Mouse (Mus musculus) left cerebral cortex, adult 2 months (tissue): ENCODE results near the gene Zbtb20. TPM values are rescaled to one million over a fixed set of nuclear protein-coding genes. Genes with fewer than 3 reads are reported as not detected.
A peak's percentile ranks its signal among the peaks of the same experiment; 100 is the strongest.

Experiments
- DNase-seq, 2 experiments: peaks; one replicate each; pipeline ENCODE4 v3.0.0; 2021 to 2022; ENCODE audit warnings: low spot score in 2 of 2, mixed read lengths in 1 of 2; ENCODE audit errors: extremely low spot score in 1 of 2
- H3K27ac ChIP-seq: fragments of 200-600 bp; 2 replicates; pipeline ENCODE4 v1.8.1; 2022
- H3K4me3 ChIP-seq: fragments of 200-600 bp; 2 replicates; pipeline ENCODE4 v1.8.1; 2022
- CTCF ChIP-seq: fragments of 200-600 bp; IDR thresholded peaks from 2 replicates; pipeline ENCODE4 v1.8.1; 2022; ENCODE audit warnings: antibody characterized with exemption, mild to moderate bottlenecking, moderate library complexity
- intact Hi-C: fragments of 180-260 bp; cut with DNase I; formaldehyde crosslinking; loops from one replicate; pipeline ENCODE4 v1.15.1; 2025
- total RNA-seq, 2 experiments: library from RNA; stranded (reverse); gene quantifications; 2 replicates each; pipeline ENCODE4 v1.2.3; 2021

Zbtb20 gene
- total RNA-seq, 2 experiments from 2014 or later = 46.5 to 57.6 TPM

DNA sequence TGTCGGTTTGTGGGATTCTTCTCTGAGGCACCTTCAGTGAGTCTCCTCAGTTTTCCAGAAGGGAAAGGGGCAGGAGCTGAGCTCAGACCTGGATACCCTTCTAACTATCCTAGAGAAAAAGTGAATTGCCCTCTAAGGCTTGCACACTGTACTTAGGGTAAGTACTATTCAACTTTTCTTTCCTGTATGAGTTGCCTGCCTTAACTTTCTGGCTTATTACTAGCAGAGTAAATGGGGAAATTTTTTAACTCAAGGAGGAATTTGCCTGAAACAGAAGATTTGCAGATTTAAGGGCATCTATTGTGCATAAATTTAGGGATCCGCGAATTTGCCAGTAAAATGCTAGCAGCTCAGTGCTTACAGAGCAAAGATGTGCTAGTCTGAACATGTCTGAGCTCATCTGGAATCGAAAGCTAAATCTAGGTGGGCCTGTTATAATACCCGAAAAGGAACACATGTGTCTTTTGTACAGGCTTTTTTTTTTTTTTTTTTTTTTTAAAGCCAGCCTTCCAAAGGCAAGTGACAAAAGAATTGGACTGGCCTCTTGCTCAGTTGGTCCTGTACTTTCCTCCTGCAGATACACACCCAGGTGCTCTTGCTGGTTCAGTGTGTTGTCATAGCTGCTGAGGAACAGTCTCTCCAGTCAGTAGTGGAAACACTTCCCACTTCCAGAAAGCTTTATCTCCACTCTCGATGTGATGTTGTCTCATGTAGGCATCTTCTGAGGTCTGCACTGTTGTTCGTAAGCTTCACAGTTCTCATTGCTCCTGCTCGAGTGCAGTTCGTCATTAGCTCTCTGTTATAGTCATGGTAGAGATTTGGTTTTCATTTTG is 632.7 kb downstream of the Zbtb20 start:
- Histone ChIP-seq H3K27ac (peak overlapping the region; percentile 63), H3K4me3 (peak overlapping the region; percentile 29)
- intact Hi-C loops = loop anchor here (5.0 kb wide), 1 partner anchor 596 kb away; no protein-coding TSS in a partner anchor
- no peak for TF ChIP-seq CTCF
- no peak for DNase-seq

DNA sequence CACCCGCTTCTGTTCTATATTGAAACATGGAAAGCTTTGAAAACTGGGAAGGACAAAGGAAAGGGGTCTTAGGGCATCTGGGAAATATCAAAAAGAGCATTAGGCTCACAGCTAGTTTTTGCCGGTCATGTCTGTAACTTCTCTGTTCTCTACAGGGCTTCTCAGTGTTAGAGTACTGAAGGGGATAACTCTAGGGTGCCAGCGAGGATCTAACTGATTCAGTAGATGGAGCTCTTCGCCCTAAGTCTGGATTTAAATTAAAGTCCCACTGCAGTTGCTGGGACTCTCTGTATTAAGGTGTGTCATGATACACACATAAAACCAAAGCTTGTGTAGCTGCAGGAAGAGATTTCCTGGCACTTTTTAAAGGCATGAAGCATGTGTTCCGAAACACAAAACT is 634.8 kb downstream of the Zbtb20 start:
- H3K4me3 ChIP-seq = peak overlapping the region; percentile 16; the same call in 1 of the 2 replicates
- intact Hi-C loops = loop anchor here (1.0 kb wide), 1 partner anchor 64 kb away; no protein-coding TSS in a partner anchor
- peak overlapping the region; percentile 50; the same call in 1 of the 2 replicates for H3K27ac ChIP-seq

DNA sequence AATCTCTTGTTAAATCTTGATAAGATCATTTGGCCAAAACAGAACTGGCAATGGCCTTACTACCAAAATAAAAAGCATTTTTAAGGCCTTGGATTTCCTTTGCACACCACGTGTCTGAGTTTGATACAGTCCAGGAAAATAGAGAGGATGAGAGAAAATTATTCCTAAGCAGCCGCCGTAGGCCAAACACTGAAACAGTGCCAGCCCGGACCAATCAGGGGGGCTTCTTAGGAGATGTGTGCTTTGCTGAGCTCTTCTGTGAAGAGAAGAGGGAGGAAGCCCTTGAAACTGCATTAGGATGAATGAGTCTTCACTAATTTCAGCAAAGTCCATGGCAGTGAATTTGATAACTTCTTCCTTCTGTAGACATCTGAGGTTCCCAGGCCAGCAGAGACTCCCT is 635.9 kb downstream of the Zbtb20 start:
- peak overlapping the region; percentile 50; the same call in 1 of the 2 replicates for H3K27ac ChIP-seq
- intact Hi-C loops = no loop called here

More for the DNA sequence above, 634.8 kb downstream of the Zbtb20 start:
- DNase-seq = no peak
- peak; percentile 40 for TF ChIP-seq CTCF

DNA sequence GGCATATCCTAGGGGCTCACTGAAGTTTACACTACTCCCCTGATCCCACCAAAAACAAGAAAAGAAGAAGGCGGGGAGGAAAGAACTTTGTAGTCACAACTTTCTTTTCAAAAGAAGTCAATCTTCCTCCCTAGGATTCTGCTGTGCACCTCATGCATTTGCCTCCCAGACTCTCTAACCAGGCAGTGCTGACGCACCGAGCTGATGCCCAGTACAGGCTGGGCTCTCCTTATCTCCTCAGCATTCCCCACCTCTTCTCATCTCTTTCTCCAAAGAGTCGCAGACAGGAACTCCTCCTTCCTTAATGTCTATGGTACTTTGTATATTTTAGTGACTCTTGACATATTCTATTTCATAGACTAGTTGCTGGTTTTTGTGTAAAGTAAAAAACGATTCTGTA is 638.3 kb downstream of the Zbtb20 start:
- intact Hi-C loops = no loop called here
- no peak overlapping the region for H3K4me3 ChIP-seq
- no peak overlapping the region for H3K27ac ChIP-seq
- TF ChIP-seq CTCF = no peak
- DNase-seq = no peak

More for the DNA sequence above, 635.9 kb downstream of the Zbtb20 start:
- no peak for DNase-seq
- TF ChIP-seq CTCF = no peak
- no peak overlapping the region for H3K4me3 ChIP-seq

DNA sequence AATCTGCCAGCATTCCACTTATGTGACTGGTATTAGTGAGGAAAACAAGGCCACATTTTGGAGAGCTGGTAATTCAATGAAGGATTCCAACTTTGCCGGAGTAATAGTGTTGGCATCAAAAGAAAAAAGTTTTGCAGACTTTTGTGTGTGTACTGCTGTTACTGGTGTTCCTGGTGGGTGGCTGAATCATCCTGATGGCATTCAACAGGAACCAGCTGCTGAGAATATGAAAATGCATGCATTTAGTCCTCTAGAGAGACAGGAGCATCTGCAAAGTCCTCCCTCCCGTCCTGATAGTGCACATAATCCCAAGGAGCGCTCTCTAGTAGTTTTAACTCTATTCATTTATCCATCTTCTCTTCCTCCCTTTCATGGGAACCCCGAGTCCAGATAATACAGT is 639.9 kb downstream of the Zbtb20 start:
- intact Hi-C loops = no loop called here
- DNase-seq = no peak
- no peak for TF ChIP-seq CTCF
- H3K27ac ChIP-seq = peak overlapping the region; percentile 45; the same call in 1 of the 2 replicates
- no peak overlapping the region for H3K4me3 ChIP-seq

DNA sequence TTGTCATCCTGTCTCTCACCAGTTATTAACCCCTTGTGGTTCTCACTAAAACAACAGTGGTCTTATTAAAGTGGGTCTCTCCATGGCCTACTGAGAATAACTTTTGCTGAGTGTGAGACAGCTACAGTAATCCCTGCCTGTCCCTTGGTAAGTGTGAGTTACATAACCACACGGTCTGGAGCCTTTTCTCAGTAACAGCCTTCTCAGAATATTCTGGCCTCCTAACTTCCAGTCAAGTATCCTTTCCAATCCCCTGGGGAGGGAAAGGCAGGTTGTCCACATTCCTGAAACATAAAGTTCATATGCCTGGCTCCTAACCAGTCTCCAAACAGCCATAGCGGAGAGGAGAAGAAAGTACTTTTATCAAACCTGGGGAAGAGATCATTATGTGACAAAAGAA is 644.6 kb downstream of the Zbtb20 start:
- H3K27ac ChIP-seq = peak overlapping the region; percentile 24; the same call in 1 of the 2 replicates
- TF ChIP-seq CTCF = no peak
- no peak overlapping the region for H3K4me3 ChIP-seq
- intact Hi-C loops = no loop called here
- no peak for DNase-seq

DNA sequence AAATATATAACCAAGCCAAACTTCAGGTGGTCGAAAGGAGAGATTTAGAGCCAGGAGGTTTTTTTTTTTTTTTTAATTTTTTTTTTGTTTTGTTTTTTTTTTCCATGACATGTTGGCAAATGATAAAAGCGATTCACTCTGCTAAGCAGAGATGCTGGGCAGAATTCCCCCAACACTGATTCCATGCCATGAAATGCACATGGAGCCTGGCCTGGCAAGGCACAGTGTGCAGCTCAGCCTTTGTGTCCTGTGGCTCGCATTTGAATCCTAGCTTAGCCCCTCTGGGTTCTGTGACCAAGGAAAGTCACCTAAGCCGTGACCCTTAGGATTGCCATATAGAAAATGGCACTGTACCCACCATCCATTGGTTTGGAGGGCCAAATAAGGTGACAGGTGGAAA is 646.8 kb downstream of the Zbtb20 start:
- no peak overlapping the region for H3K27ac ChIP-seq
- no peak for DNase-seq
- no peak overlapping the region for H3K4me3 ChIP-seq
- TF ChIP-seq CTCF = no peak
- intact Hi-C loops = no loop called here

DNA sequence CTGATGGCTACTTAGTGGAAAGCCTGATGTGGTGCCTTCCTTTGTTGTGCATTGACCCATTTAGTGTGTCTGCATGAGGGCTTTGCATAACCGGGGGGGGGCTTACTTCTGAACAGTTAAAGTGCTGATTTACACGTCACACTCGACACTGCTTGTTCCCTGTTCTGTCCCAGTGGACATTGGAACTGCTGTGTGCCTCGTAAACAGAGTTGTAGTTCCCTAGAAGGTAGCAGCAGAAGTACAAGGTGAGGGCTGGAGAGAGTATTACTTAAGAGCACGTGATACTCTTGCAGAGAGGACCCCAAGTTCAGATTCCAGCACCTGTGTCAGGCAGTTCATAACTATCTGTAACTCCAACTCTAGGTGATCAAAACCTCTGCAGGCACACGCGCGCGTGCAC is 648.5 kb downstream of the Zbtb20 start:
- Histone ChIP-seq H3K27ac (no peak overlapping the region), H3K4me3 (no peak overlapping the region)
- intact Hi-C loops = no loop called here
- TF ChIP-seq CTCF = no peak
- DNase-seq = no peak

DNA sequence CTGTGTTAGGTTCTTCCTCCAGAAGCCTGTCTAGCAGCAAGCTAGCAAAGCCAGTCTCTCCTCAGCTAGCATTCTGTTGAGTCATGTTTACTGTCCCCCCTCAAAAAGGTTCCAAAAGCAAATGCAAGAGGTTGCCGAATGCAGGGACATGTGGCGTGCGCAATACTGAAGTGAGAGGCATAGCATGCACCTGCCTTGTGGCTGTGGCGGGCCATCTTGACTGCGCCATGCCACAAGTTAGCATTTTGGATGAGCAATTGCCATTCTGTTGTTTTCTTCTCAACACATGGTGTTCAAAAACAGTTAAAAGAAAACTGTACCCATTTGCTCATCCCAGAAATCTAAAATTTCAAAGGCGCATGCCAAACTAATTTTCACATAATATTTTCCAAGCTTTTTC is 649.9 kb downstream of the Zbtb20 start:
- intact Hi-C loops = no loop called here
- no peak for TF ChIP-seq CTCF
- Histone ChIP-seq H3K27ac (no peak overlapping the region), H3K4me3 (no peak overlapping the region)
- no peak for DNase-seq

DNA sequence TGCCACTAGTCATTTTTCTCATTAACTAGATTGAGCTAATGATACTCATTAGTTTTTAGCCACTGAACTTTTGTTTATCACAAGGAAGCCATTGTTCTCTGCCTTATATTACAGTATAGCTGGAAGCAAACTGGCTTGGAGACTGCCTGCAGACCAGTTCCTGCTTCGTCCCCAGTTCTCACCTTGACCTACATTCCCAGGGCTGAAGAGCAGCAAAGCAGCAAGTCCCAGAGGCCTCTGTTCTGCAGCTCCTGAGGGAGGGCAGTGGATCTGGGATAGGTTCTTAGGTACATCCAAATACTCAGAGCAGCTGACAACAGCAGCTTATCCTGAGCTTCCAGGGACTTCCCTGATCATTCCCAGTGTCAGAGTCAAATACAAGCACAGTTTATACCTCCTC is 652.6 kb downstream of the Zbtb20 start:
- no peak for DNase-seq
- intact Hi-C loops = no loop called here
- no peak for TF ChIP-seq CTCF
- H3K27ac ChIP-seq = no peak overlapping the region
- H3K4me3 ChIP-seq = no peak overlapping the region

DNA sequence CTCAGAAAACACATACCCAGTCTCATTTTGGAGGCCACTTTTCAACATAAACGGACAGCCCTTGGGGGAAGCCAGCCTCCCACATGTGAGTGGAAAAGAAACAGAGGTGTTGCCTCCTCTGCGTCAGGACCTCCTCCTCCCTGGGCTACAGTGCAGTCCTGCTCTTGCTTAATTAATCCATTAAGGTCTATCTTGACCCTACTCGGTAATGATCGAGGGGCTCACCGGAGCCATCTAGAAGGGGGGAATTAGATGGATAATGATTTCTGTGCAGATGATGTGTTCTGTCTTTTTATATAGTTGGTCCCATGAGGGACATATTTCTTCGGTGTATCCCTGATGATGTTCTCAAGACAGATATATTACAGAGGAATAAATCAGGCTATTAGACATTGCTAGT is 655.6 kb downstream of the Zbtb20 start:
- Histone ChIP-seq H3K27ac (no peak overlapping the region), H3K4me3 (no peak overlapping the region)
- intact Hi-C loops = no loop called here
- no peak for DNase-seq
- TF ChIP-seq CTCF = no peak

DNA sequence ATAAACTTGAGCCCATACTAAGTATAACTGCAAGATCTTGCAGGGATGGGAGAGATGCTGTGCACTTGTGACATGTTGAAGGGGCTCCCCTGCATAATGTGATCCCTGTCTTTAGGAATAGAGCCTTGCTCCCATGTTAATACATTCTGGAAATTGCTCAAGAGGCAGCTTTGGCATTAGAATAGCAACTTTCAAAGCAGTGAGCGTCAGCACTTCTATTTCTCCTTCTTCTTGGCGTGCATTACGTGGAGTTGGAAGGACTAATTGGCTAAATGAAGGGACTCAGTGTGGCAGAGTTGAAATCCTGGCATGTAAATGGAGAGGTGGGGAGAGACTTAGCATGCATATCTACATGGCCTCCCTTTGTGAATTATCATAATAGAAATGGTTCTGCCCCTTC is 658.4 kb downstream of the Zbtb20 start:
- DNase-seq = no peak
- intact Hi-C loops = no loop called here

DNA sequence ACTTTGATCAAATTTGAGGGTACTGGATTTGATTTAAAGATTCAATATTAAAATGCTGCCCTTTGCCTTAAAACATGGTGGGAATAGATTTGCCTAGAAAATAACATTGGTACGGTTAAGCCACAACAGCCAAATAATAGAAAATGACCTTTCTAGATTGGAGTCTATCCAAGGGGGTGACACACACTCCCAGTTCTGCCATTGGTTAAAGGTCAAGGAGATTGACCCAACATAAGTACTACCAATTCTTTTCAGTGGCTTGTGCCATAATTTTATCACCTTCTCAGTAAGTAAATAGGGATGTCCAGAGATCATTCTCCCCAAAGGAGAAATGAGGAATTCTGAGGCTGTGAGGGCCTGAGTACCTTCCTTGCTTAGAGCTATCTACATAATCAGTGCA is 660.2 kb downstream of the Zbtb20 start:
- Histone ChIP-seq H3K27ac (no peak overlapping the region), H3K4me3 (no peak overlapping the region)
- TF ChIP-seq CTCF = no peak
- intact Hi-C loops = no loop called here
- DNase-seq = no peak

More for the DNA sequence above, 658.4 kb downstream of the Zbtb20 start:
- Histone ChIP-seq H3K27ac (peak overlapping the region; percentile 42; the same call in 1 of the 2 replicates), H3K4me3 (no peak overlapping the region)
- TF ChIP-seq CTCF = no peak
